Mouse (Mus musculus) heart, postnatal 0 days (tissue): ENCODE data around the gene Phactr3. TPM values are rescaled to one million over a fixed set of nuclear protein-coding genes. Genes with fewer than 3 reads are reported as not detected.

Experiments
- ATAC-seq: fragments of 200-750 bp; cut with Nextera tagmentation; 2 replicates; pipeline ENCODE4 v1.8.0; 2017; ENCODE audit warnings: low read depth, moderate number of reproducible peaks, moderate library complexity; ENCODE audit not compliant: insufficient read depth
- DNase-seq: peaks from one replicate; pipeline ENCODE4 v3.0.0-alpha.2; 2016; ENCODE audit warnings: low spot score
- H3K27ac ChIP-seq: fragments of 300-500 bp; sonication (generic); 2 replicates; pipeline ENCODE4 v1.5.1; 2014; ENCODE audit warnings: low read depth, mild to moderate bottlenecking
- H3K27me3 ChIP-seq: fragments of 300-500 bp; sonication (generic); 2 replicates; pipeline ENCODE4 v1.6.1; 2014; ENCODE audit warnings: low read length, mixed read lengths; ENCODE audit not compliant: control insufficient read depth, insufficient read depth
- H3K36me3 ChIP-seq: fragments of 300-500 bp; sonication (generic); replicated peaks from 2 replicates; pipeline ENCODE4 v1.6.1; 2014; ENCODE audit warnings: low read length, mixed read lengths; ENCODE audit not compliant: control insufficient read depth, insufficient read depth
- H3K4me1 ChIP-seq: fragments of 300-500 bp; sonication (generic); 2 replicates; pipeline ENCODE4 v1.6.1; 2014; ENCODE audit warnings: antibody characterized with exemption; ENCODE audit not compliant: control insufficient read depth, insufficient read depth
- H3K4me2 ChIP-seq: fragments of 300-500 bp; sonication (generic); 2 replicates; pipeline ENCODE4 v1.6.1; 2014; ENCODE audit warnings: low read depth, mild to moderate bottlenecking, low read length, moderate library complexity
- H3K4me3 ChIP-seq: fragments of 300-500 bp; sonication (generic); 2 replicates; pipeline ENCODE4 v1.5.1; 2014; ENCODE audit warnings: low read depth, low read length
- H3K9ac ChIP-seq: fragments of 300-500 bp; sonication (generic); replicated peaks from 2 replicates; pipeline ENCODE4 v1.6.1; 2014; ENCODE audit warnings: low read depth, low read length, mixed read lengths
- H3K9me3 ChIP-seq: fragments of 300-500 bp; sonication (generic); replicated peaks from 2 replicates; pipeline ENCODE4 v1.6.1; 2016; ENCODE audit warnings: low read length; ENCODE audit not compliant: control insufficient read depth
- CTCF ChIP-seq: IDR thresholded peaks from 2 replicates; pipeline ENCODE4 v1.5.1; 2016; ENCODE audit warnings: antibody characterized with exemption, control low read depth, low read depth
- EP300 ChIP-seq: IDR thresholded peaks from 2 replicates; pipeline ENCODE4 v1.6.1; 2016; ENCODE audit warnings: antibody characterized with exemption, low read depth
- WGBS: fragments of 180-500 bp; shearing (Covaris S2); extraction: QIAGEN DNeasy Blood & Tissue Kit; methylation state at CpG from one replicate; pipeline ENCODE4 v1.1.7; 2014; 5-methylcytosine and 5-hydroxymethylcytosine counted together
- polyA plus RNA-seq: library from polyadenylated mRNA; unstranded; fragments of >200 nt; fragmentation: Nextera tagmentation; extraction: Ambion mirVana; gene quantifications from 2 replicates; pipeline ENCODE4 v1.2.1, GENCODE M21; 2015
- total RNA-seq: library from RNA; depleted of rRNA; stranded (reverse); fragments of >200 nt; gene quantifications from 2 replicates; pipeline ENCODE4 v1.2.3, GENCODE M21; 2014; ENCODE audit warnings: low replicate concordance

Gene Phactr3
- total and polyA plus RNA-seq, 2 experiments from 2014 or later: 3.6 to 4.0 TPM

- ATAC-seq (no peak), DNase-seq (no peak)
- Histone ChIP-seq H3K4me3 (no peak overlapping the region), H3K4me2 (no peak overlapping the region), H3K4me1 (peaks cover 12% of the 10 kb centered on the region), H3K36me3 (no peaks in the 10 kb centered on the region), H3K9ac (no peak overlapping the region), H3K9me3 (no peaks in the 10 kb centered on the region), H3K27me3 (no peaks in the 10 kb centered on the region), H3K27ac (no peak overlapping the region)
- WGBS: 87% methylated on average over 3 of the region's 3 CpGs
- TF ChIP-seq CTCF: no peak
- TF ChIP-seq EP300: no peak
These were observed 102.2 kb downstream of the Phactr3 start for GRCm38 (mm10) chr2:178221003-178221402.

DNA sequence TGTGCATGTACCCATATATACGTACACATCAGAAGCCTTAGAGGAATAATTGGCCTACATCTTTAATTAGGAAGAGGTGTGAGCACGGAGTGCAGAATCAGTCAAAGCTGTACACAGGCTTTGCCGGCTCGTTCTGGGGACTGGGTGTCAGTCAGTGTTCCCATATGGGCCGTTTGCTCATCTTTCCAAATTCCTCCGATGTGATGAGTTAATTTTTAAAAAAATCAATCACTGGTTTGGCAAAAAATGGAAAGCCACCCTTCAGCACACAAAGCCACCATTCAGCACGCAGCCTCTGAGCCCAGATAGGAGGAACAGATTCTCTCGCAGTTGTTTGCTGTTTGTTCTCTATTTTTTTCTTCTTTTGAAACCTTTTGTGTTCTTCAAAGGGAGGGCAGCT lies 110.5 kb downstream of the Phactr3 start:
- Histone ChIP-seq H3K4me1 (no peaks in the 10 kb centered on the region), H3K36me3 (no peaks in the 10 kb centered on the region), H3K4me2 (no peak overlapping the region), H3K27me3 (no peaks in the 10 kb centered on the region), H3K9ac (no peak overlapping the region), H3K4me3 (no peak overlapping the region), H3K9me3 (no peaks in the 10 kb centered on the region), H3K27ac (no peak overlapping the region)
- DNase-seq (no peak), ATAC-seq (no peak)
- 86% methylated on average over 8 of the region's 8 CpGs for WGBS
- TF ChIP-seq CTCF: no peak
- TF ChIP-seq EP300: no peak

- DNase-seq (no peak), ATAC-seq (no peak)
- Histone ChIP-seq H3K36me3 (no peaks in the 10 kb centered on the region), H3K27ac (no peak overlapping the region), H3K9me3 (no peaks in the 10 kb centered on the region), H3K27me3 (no peaks in the 10 kb centered on the region), H3K4me3 (no peak overlapping the region), H3K4me2 (no peak overlapping the region), H3K4me1 (no peaks in the 10 kb centered on the region), H3K9ac (no peak overlapping the region)
- TF ChIP-seq CTCF (peak; percentile 21), EP300 (no peak)
- 74% methylated on average over 5 of the region's 5 CpGs for WGBS
These were observed 114.7 kb downstream of the Phactr3 start for GRCm38 (mm10) chr2:178233487-178233886.

DNA sequence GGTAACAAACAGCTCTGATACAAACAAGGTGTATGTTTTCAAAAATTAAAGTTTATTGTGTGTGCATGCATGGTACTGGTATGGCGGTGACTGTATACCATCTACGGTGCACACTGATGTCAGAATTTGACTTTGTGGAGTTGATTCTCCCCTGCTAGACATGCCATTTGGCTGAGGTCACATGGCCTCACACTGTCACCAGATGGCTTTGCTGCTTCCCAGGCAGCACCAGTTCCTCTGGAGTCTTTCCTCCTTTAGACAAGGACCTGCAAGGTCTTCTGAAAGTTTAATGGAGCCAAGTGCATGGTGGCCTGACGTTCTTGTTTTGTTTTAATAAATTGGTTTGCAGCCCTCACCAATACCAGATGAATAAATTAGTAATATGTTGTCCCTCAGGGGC lies 118.3 kb downstream of the Phactr3 start:
- no peak overlapping the region for H3K4me2 ChIP-seq
- H3K36me3 ChIP-seq: no peaks in the 10 kb centered on the region
- H3K4me1 ChIP-seq: no peaks in the 10 kb centered on the region
- no peaks in the 10 kb centered on the region for H3K9me3 ChIP-seq
- TF ChIP-seq EP300 (no peak), CTCF (no peak)
- H3K9ac ChIP-seq: no peak overlapping the region
- no peak overlapping the region for H3K4me3 ChIP-seq
- DNase-seq (no peak), ATAC-seq (no peak)
- H3K27ac ChIP-seq: no peak overlapping the region
- 62% methylated on average over 3 of the region's 3 CpGs for WGBS
- H3K27me3 ChIP-seq: no peaks in the 10 kb centered on the region

GRCm38 (mm10) chr2:178238503-178238902 lies 119.7 kb downstream of the Phactr3 start:
- Histone ChIP-seq H3K27me3 (no peaks in the 10 kb centered on the region), H3K4me1 (no peaks in the 10 kb centered on the region), H3K4me2 (no peak overlapping the region), H3K9me3 (no peaks in the 10 kb centered on the region), H3K9ac (no peak overlapping the region), H3K36me3 (no peaks in the 10 kb centered on the region), H3K27ac (no peak overlapping the region), H3K4me3 (no peak overlapping the region)
- no peak for TF ChIP-seq CTCF
- no peak for TF ChIP-seq EP300
- no peak for ATAC-seq
- 47% methylated on average over 2 of the region's 2 CpGs for WGBS
- DNase-seq: no peak

- DNase-seq: no peak
- H3K4me1 ChIP-seq: no peaks in the 10 kb centered on the region
- H3K4me2 ChIP-seq: no peak overlapping the region
- ATAC-seq: no peak
- H3K4me3 ChIP-seq: no peak overlapping the region
- WGBS: 67% methylated on average over 8 of the region's 8 CpGs
- H3K27me3 ChIP-seq: no peaks in the 10 kb centered on the region
- TF ChIP-seq EP300 (no peak), CTCF (no peak)
- H3K36me3 ChIP-seq: no peaks in the 10 kb centered on the region
- no peaks in the 10 kb centered on the region for H3K9me3 ChIP-seq
- no peak overlapping the region for H3K27ac ChIP-seq
- H3K9ac ChIP-seq: no peak overlapping the region
These were observed 122.1 kb downstream of the Phactr3 start for GRCm38 (mm10) chr2:178240886-178241285.
